In the genomic region with DNA sequence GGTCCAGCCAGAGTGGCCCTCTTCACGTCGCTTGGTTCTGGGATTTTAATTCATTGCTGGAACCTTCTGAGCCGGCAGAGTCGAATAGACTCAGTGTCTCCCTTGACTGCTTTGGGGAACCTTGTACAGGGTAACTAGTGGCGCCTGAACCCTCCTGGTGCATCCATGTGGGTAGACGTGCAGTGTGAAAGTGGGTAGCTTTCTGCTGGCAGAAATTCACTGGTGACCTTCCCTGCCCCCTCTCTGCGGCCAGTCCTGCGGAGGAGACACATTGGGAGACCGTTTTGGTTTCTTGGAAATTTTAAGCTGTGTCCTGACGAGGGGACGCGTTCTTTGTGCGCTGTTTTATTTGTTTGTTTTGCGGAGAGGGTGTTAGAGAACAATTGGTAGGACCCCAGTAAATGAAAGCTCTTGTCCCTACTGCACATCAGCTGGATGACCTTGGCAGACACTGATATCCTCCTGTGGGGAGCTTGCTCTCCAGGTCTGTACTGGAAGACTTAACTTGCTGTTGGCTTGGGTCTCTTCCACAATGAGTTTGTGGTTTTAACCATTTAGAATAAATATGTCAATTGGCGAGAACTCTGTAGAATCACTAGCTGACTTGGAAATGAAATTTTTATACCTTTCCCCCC, we compare ENCODE assay signal across 8 mouse cellular contexts. TPM values are rescaled to one million over a fixed set of nuclear protein-coding genes. Genes with fewer than 3 reads are reported as not detected.
DNase-seq lines count a peak whose midpoint lies in the region; ATAC-seq and TF ChIP-seq lines count a peak whose summit lies in the region.

No protein-coding gene starts in this region.

- peak overlapping the region; percentile 41; the same call in 1 of the 2 replicates for H3K27ac ChIP-seq in spleen, adult 2 months (ENCODE audit: insufficient read depth, low read length)
- peak overlapping the region; percentile 85 for H3K27ac ChIP-seq in heart, embryonic 12.5 days (ENCODE audit: poor library complexity, severe bottlenecking)
- peak overlapping the region; percentile 48 for H3K27ac ChIP-seq in limb, embryonic 14.5 days (replicated peaks; ENCODE audit: low read depth, low read length)

- no peak for ATAC-seq in heart, embryonic 12.5 days (ENCODE audit: insufficient number of reproducible peaks, low FRiP score)
- ATAC-seq in limb, embryonic 14.5 days (ENCODE audit: low FRiP score, low read depth): no peak
- 0 out of 2 replicates have a peak, but pooled peaks have one; percentile 17 for ATAC-seq in neutrophil, adult 5-6 weeks (ENCODE audit: extremely low read depth, insufficient number of reproducible peaks, low FRiP score, poor library complexity, severe bottlenecking)

- H3K4me3 ChIP-seq in spleen, adult 2 months (ENCODE audit: extremely low read depth, insufficient read depth, insufficient read length): peak overlapping the region; percentile 80
- H3K4me3 ChIP-seq in heart, embryonic 12.5 days: peak overlapping the region; percentile 72
- peak overlapping the region; percentile 74 for H3K4me3 ChIP-seq in limb, embryonic 14.5 days (replicated peaks; ENCODE audit: low read length)

- peaks cover 8% of the 10 kb centered on the region for H3K4me1 ChIP-seq in spleen, adult 2 months (ENCODE audit: control insufficient read depth, insufficient read depth, insufficient read length)
- H3K4me1 ChIP-seq in heart, embryonic 12.5 days (replicated peaks): peaks cover 43% of the 10 kb centered on the region
- peaks cover 23% of the 10 kb centered on the region for H3K4me1 ChIP-seq in limb, embryonic 14.5 days (ENCODE audit: control insufficient read depth, insufficient read depth, low read length)

- H3K36me3 ChIP-seq in spleen, adult 2 months (ENCODE audit: control insufficient read depth, insufficient read depth, low read length): no peaks in the 10 kb centered on the region
- H3K36me3 ChIP-seq in heart, embryonic 12.5 days: no peaks in the 10 kb centered on the region
- no peaks in the 10 kb centered on the region for H3K36me3 ChIP-seq in limb, embryonic 14.5 days (ENCODE audit: control insufficient read depth, insufficient read depth, low read length)

- TF ChIP-seq POLR2A in spleen, adult 2 months (IDR thresholded peaks at IDR 0.05; ENCODE audit: low read depth, low read length): no peak
- TF ChIP-seq POLR2A in limb, embryonic 14.5 days (IDR thresholded peaks at IDR 0.05; ENCODE audit: borderline replicate concordance, extremely low read depth, insufficient read depth, insufficient read length): no peak

- no peak for DNase-seq in spleen, adult 2 months (ENCODE audit: low read depth in 1 of 2, low spot score in 2 of 2)
- DNase-seq in spleen, adult 12 weeks (ENCODE audit: low spot score): no peak
- DNase-seq in cerebellum, adult 11 months: peak; percentile 42
- DNase-seq in limb, embryonic 14.5 days (ENCODE audit: low spot score): no peak
- no peak for DNase-seq in thymus, postnatal 14 days
- no peak for DNase-seq in left cerebral cortex, postnatal 36 days (ENCODE audit: low spot score in 2 of 2)

- WGBS in spleen, adult 2 months: 7% methylated on average over 15 of the region's 15 CpGs
- WGBS in heart, embryonic 12.5 days: 3% methylated on average over 15 of the region's 15 CpGs
- 3% methylated on average over 15 of the region's 15 CpGs for WGBS in limb, embryonic 14.5 days

- no peak for TF ChIP-seq CTCF in spleen, adult 2 months (IDR thresholded peaks at IDR 0.05; ENCODE audit: extremely low read depth, insufficient read depth, insufficient read length, insufficient replicate concordance)

- peak overlapping the region; percentile 89 for H3K4me2 ChIP-seq in heart, embryonic 12.5 days
- peak overlapping the region; percentile 99 for H3K4me2 ChIP-seq in limb, embryonic 14.5 days (replicated peaks; ENCODE audit: low read depth, low read length, severe bottlenecking)

- peak overlapping the region; percentile 90 for H3K9ac ChIP-seq in heart, embryonic 12.5 days
- peak overlapping the region; percentile 70 for H3K9ac ChIP-seq in limb, embryonic 14.5 days (ENCODE audit: low read depth, low read length, severe bottlenecking)

- intact Hi-C loops in left cerebral cortex, postnatal 36 days (cut with DNase I): loop anchor here (2.0 kb wide), 1 partner anchor 117 kb away; no protein-coding TSS in a partner anchor

- H3K9me3 ChIP-seq in heart, embryonic 12.5 days (replicated peaks): no peaks in the 10 kb centered on the region
- H3K9me3 ChIP-seq in limb, embryonic 14.5 days (ENCODE audit: control insufficient read depth, low read length): no peaks in the 10 kb centered on the region

- H3K27me3 ChIP-seq in spleen, adult 2 months (ENCODE audit: control insufficient read depth, insufficient read depth, low read length): peaks cover 2% of the 10 kb centered on the region; the same call in 1 of the 2 replicates
- no peaks in the 10 kb centered on the region for H3K27me3 ChIP-seq in heart, embryonic 12.5 days (replicated peaks)
- H3K27me3 ChIP-seq in limb, embryonic 14.5 days (ENCODE audit: control insufficient read depth, insufficient read depth, low read length): no peaks in the 10 kb centered on the region

RNA-seq across cellular contexts. Expression of gene St3gal5, which starts 0.7 kb away (rescaled TPM):
- polyA plus RNA-seq in spleen, adult 2 months (2012; rRNA removed): 43.1 and 48.1 TPM in 2 replicates
- polyA plus RNA-seq in heart, embryonic 12.5 days (2016; fragmentation: Nextera tagmentation; extraction: Ambion mirVana): 68.1 and 68.8 TPM in 2 replicates
- 26.1 and 26.3 TPM in 2 replicates for polyA plus RNA-seq in limb, embryonic 14.5 days (2012; rRNA removed)
- 25.5 and 30.3 TPM in 2 replicates for polyA plus RNA-seq in limb, embryonic 14.5 days (2014; fragmentation: Nextera tagmentation; extraction: Ambion mirVana)
- 36.4 and 46.4 TPM in 2 replicates for total RNA-seq in neutrophil, adult 5-6 weeks (2017)
- 100 to 1,000 TPM; 151 to 177 TPM for total RNA-seq in left cerebral cortex, postnatal 36 days (2021)
